Mouse (Mus musculus) gastrocnemius, adult 8-10 months (tissue): ENCODE results near the gene Dlg3. TPM values are rescaled to one million over a fixed set of nuclear protein-coding genes. Genes with fewer than 3 reads are reported as not detected.

Experiments
- DNase-seq, 2 experiments: peaks; one replicate each; pipeline ENCODE4 v3.0.0; 2022; ENCODE audit warnings: low spot score in 2 of 2
- total RNA-seq, 4 experiments: library from RNA; stranded (reverse); gene quantifications; 2 replicates each; pipeline ENCODE4 v1.2.4; 2022

Gene Dlg3
- total RNA-seq, 4 experiments from 2014 or later, result 0.61 to 1.0 (median 0.98) TPM

DNA sequence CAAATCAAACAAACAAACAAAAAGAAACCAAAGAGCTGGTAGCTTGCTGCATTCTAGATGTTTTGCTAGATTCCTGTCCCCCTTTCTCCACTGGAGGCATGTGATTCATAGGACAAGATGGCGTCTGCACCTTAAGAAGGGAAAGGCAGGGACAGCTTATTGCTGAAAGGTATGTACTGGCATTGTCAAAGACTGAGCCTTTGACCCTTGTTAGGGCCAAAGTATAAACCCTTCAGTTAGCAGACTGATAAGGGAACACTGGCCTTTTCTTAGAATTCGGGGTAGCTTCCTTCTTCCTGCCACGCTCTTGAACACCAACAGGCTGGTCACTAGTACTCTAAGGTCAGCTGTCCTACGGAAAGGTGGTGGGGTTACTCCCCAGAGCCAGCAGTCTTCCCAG is 29.8 kb downstream of the Dlg3 start:
- no peak for DNase-seq

DNA sequence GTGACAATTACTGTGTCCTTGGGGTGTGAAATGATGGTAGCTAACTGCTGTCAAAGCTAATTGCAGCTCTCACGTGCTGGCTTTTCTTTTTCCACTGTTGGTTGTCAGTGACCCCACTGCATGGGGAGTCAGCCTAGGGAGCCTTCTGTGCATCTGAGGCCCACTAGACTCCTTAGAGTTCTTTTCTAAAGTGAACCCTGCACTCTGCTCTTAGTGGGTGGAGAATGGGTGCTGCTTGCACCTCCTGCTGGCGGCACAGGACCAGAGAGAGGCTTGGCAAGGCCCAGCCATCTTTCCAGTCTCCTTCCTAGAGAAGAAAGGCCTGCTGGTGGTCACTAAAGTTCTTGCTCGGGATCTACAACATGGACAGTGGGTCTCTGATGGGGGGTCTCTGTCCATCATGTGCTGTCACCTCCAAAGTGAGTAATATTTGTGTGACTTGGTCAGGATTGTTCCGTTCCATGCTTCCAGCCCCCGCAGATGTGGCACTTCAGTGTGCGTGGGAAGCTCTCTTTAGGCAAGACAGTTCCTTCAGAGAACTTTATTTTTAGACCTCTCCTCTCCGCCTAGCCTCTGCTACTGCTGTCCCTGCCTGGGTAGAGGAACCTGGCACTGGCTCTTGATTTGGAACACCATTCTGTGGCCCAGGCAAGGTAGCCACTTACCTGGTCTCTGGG is 30.5 kb downstream of the Dlg3 start:
- no peak for DNase-seq

DNA sequence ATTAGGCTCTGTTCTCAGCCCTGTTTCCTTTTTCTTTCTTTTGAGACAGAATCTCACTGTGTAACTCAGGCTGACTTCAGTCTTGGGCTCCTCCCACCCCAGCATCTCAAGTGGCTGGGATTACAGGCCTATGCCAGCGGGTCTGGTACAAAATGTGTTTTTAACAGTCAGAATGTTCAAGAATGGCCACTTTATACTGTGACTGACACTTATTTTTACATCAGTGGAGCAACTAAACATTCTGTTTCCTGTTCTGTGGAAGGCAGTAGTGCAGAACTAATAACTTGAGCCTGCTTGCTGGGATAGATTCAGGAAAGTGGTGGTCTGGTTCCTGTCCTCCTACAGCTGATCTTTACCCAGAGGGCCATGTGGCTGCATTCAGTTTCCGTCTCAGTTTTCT is 33.1 kb downstream of the Dlg3 start:
- DNase-seq, result no peak

DNA sequence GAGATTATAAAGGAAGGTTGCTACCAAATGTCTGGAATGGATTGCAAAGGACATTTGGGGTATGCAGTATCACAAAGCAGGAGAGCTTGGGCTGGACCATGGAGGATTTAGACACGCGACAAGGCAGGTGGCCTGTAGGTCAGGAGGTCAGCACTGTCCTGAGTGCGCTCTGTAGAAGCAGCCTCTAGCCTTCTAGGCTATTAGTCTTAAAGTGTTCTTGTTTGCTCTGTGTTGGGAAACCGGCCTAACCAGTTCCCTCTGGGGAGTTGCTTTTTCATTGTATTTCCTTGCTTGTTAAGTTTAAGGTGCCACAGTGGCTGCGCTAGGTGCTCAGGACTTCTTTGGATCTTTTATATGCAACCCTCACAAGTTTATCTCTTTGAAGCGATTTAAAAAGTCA is 34.5 kb downstream of the Dlg3 start:
- no peak for DNase-seq

DNA sequence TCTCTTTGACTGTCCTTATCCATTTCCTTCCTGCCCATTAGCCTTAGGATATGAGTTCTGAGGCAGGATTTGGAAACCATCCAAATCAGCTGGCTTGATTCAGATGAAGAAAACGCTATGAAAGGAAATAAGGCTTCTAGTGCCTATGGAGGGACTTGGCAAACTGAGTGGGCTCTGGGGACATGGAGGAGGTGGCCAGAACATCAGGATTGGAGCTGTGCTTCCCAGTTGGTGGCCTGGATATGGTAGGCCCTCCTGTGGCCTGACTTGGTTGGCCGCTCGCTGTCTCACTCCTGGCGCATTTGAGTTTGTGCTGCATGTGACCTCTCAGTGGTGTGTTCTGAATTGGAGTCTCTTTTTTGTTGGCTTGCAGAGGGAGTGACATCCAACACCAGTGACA is 43.6 kb downstream of the Dlg3 start:
- no peak for DNase-seq

DNA sequence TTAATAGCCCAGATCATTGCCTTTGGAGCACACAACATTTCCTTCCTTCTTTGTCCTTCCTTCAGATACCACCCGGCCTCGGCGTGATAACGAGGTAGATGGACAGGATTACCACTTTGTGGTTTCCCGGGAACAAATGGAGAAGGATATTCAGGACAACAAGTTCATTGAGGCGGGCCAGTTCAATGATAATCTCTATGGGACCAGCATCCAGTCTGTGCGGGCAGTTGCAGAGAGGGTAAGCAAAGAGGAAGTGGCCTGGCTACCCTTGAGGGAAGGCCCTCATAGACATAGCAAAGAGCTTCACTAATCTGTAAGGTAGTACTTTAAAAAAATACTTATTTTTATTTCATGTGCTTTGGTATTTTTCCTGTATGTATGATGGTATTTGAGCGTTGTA is 46.6 kb downstream of the Dlg3 start:
- DNase-seq, result no peak

DNA sequence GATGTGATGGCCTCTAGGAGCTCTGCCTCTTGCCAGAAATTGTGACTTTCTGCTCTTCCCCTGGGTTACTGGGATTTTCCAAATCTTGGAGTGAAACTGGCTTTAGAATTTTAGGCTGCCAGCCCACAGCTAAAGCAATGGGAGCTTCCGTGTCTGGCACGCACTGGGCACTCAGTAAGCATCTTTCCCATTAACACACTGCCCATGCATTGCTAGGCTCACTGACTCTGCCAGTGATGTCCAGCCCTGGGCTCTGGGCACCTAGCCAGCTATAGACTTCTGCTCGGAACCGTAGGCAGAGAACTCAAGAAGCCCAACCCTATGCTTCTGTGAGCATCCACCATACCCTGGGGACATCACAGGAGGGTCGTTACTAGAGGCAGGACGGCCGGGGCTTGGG is 48.2 kb downstream of the Dlg3 start:
- DNase-seq, result no peak

DNA sequence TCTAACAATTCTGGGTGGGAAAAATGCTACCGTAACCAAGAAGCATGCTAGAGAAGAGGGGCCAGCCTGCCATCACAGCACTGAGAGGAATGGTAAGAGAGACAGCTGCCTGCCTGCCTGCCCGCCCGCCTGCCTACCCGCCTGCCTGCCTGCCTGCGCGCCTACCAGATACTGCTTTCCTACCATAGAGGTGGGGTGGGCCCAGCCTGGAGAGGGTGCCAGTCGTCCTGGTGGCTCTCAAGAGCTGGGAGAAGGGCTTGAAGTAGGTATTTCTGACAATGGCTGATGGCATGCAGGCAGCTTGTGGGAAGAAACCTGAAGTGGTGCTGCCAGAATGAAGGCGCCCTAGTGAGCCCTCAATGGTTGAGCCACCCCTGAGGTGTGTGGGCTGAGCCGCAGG is 51.2 kb downstream of the Dlg3 start:
- no peak for DNase-seq

DNA sequence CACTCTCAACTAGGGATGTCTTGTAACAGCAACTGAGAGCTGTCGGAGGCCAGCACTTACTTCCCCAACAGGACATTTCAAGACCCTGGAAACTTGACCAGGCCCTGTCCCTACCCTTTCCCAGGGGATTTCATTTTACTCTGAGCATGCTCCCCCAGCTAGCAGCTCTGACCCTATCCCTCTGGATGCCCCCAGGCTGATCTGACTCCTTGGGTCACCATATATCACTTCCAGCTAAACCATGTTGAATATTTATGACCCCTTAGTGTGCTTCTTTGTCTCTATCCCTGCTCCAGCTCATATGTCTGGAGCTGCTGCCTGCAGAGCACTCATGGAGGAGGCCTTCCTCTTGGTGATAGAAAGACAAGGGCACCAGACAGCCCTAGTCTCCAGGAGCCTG is 53.6 kb downstream of the Dlg3 start:
- DNase-seq, result no peak

DNA sequence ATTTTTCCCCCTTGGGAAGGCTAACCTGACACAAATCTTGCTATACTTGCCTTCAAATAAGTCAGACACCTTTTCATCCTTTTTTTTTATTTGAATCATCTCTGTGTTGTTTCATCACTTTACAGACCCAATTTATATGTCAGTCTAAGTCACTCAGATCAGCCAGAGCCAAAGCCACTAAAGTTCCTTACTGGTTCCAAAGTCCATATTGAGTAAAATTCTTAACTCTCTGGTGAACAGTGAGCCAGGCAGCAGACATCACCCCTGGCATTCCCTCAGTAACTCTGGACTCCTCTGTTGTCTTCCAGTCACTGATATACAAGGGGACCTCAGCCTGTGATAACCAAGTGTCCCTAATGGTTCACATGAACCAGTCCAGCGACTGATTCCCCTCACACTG is 58.0 kb downstream of the Dlg3 start:
- no peak for DNase-seq

DNA sequence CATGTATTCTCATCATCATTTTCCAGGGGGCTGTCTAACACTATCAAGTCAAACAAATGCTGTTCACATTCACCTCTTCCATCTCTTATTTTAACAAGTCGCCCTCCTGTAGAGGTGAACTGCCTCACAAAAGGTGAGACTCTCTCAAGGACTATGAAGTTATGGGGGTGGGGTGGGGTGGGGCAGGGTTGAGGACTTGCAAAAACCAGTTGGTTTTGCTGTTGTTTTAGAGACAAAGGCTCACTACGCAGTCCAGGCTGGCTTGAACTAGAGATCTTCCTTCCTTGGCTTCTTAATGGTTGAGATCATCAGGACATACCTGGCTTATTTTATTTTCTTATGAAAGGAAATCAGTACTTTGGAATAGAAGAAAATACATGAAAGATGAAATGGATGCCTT is 65.3 kb downstream of the Dlg3 start:
- no peak for DNase-seq

DNA sequence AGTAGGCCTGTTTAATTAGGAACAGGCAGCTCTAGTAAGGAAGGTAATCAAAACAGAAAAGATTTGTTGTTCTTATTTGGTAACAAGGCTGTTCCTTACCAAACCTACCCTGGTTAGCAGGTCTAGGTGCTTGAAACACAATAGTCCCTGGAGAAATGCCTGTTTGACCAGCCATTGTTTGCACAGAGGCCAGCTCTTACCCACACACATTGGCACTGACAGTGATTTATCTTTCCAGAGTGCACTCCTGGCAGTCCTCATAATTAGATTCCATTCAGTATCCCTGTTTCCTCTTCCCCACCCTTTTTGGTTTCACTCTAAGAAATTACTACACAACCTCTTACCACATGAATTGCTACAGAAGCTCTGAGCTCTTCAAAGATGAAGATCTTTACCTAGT is 71.7 kb downstream of the Dlg3 start:
- no peak for DNase-seq

Other genes with a start within 250 kb of the Dlg3 start
- gene Dgat2l6, start 242.9 kb upstream of the Dlg3 start, total RNA-seq, result under 1 TPM; 0.07 to 0.56 (median 0.30) TPM
- not detected for gene Awat1, start 195.5 kb upstream of the Dlg3 start, total RNA-seq
- not detected for gene P2ry4, start 172.9 kb upstream of the Dlg3 start, total RNA-seq
- gene Arr3, start 162.2 kb upstream of the Dlg3 start, total RNA-seq, result not detected
- gene Kif4, start 142.0 kb upstream of the Dlg3 start, total RNA-seq, result under 1 TPM in 1 of 4 experiments, not detected in 3; 0.07 TPM
- gene Pdzd11, start 141.2 kb upstream of the Dlg3 start, total RNA-seq, result 10 to 100 TPM in 3 of 4 experiments, 1 to 10 TPM in 1; 9.9 to 13.4 (median 11.3) TPM
- not detected for gene Gdpd2, start 37.8 kb upstream of the Dlg3 start, total RNA-seq